Mouse (Mus musculus) kidney, adult 2 months (tissue): ENCODE measurements around the gene Srrm2.

Experiments
- CTCF ChIP-seq: fragments of 200-500 bp; conservative IDR thresholded peaks from 2 replicates; pipeline ENCODE4 v1.5.1; 2011; ENCODE audit warnings: low read depth, mild to moderate bottlenecking, control low read depth, low read length, moderate library complexity, mixed read lengths; ENCODE audit not compliant: insufficient read depth, insufficient read length
- POLR2A ChIP-seq: fragments of 200-500 bp; IDR thresholded peaks from one replicate; pipeline ENCODE4 v1.6.1; 2011; ENCODE audit warnings: low read depth, low read length, control low read depth

- TF ChIP-seq CTCF, result no peak
- no peak for TF ChIP-seq POLR2A
Observed at GRCm38 (mm10) chr17:23815641-23816040, 25.3 kb downstream of the Srrm2 start.
